Mouse (Mus musculus) erythroblast, embryonic 14.5 days (primary cell): Measurements from ENCODE around the gene Mtor.

Experiments used
- GATA1 ChIP-seq: IDR thresholded peaks from 2 replicates; pipeline ENCODE4 v1.6.1; 2012; ENCODE audit warnings: low read length, inconsistent platforms, mixed read lengths
- TAL1 ChIP-seq: IDR thresholded peaks from 3 replicates; pipeline ENCODE4 v1.6.1; 2012; ENCODE audit warnings: low read length, inconsistent platforms, mixed read lengths

DNA sequence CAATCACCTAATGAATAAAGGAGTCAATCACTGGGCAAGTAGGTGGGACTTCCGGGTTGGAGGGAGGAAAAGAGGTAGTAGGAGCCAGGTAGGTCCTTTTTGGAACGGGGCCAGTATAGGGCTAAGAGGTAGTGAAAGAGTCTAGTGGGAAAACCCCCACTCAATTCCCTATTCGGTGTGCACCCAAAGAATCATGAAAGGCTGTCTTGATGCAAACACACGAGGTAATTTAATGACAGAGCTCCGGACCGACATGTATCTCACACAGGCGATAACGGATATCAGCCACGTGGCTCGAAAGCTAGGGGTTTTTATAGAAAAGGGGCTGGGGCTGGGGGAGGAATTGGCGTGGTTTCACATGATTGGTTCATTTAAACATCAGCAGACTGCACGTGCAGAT, 150.4 kb downstream of the Mtor start:
- TF ChIP-seq TAL1 (no peak), GATA1 (no peak)
